Mouse (Mus musculus): ENCODE measurements around the gene Chd2. TPM values are rescaled to one million over a fixed set of nuclear protein-coding genes. Genes with fewer than 3 reads are reported as not detected.
"Not testable (repeated sequence)": the region's sequence is repeated elsewhere in the genome, so short reads cannot be mapped to it uniquely, and the experiment has no call there.

Gene Chd2
- total and polyA plus RNA-seq, 2 experiments from 2014 or later, result 34.4 to 43.8 TPM

DNA sequence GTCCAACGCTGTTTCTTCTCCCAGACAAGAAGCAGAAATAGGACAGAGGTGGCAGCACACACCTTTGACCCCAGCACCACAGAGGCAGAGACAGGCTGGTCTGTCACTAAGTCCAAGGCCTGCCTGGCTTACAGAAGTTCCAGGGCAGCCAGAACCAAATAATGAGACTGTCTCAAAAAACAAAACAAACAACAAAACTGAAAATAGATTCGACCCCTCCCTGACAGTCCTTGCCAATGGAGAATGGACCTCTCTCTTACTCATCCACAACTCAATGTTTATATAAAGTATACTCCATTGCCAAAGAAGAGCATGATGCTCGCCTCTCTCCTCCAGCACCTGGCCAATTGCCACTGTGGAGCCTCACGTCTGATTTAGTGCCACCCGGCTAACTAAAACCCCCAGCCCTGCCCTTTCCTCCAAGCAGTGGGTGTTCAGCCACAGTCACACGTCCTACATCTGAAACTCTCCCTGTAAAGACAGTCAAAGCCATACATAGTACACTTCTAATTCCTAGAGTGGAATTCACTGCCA, 36.3 kb upstream of the Chd2 start:
- H3K4me2 ChIP-seq (ENCODE audit: low read depth, low read length, poor library complexity, severe bottlenecking), result no peak overlapping the region
- no peak for TF ChIP-seq CTCF (IDR thresholded peaks at IDR 0.05)
- H3K9me3 ChIP-seq (ENCODE audit: low read length), result no peaks in the 10 kb centered on the region
- no peak overlapping the region for H3K9ac ChIP-seq (replicated peaks; ENCODE audit: low read length, poor library complexity, severe bottlenecking)
- no peaks in the 10 kb centered on the region for H3K36me3 ChIP-seq (ENCODE audit: insufficient read depth, low read length)
- no peaks in the 10 kb centered on the region for H3K27me3 ChIP-seq (ENCODE audit: insufficient read depth, low read length)
- DNase-seq (ENCODE audit: low spot score), result no peak
- ATAC-seq (ENCODE audit: low FRiP score), result no peak
- 83% methylated on average over 6 of the region's 6 CpGs for WGBS
- no peak overlapping the region for H3K4me3 ChIP-seq (ENCODE audit: low read depth, low read length)
- no peaks in the 10 kb centered on the region for H3K4me1 ChIP-seq (ENCODE audit: insufficient read depth, low read length)
- no peak overlapping the region for H3K27ac ChIP-seq (ENCODE audit: low read depth, low read length)

DNA sequence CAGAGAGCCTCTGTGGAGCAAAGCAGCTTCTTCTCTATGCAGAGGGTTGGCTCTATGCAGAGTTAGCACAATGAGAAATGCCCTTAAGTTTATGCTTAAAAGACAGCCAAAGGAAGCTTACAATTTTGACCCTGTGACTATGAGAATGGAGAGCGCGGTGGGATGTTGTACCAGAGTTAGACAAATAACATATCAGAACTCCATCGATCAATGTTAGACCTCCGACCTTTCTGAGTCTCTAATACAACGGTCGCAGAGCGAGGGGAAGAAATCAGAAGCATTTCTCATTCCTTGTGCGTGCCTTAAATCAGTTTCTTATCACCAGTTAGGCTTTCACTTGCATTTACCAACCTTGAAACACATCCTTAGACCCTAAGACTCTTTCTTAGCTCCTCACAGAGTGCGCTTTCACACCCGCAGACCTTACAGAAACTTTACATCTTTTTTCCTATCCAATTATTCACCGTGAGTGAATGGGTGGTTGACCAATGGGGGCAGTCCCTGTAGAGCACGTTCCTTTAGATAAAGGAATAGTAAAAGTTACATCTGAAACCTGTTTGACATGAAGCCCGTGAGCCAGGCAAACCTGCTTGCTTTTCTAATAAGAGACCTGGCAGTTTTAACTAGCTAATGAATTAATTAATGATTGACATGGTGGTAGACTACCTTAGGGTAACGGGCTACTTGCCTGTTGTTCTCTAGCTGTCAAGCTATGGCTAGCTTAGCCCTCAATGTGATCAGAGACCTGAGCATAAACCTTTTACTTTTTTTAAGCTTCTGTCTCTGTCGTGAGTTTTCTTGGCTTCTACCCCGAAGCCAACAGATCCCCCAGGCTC, 34.7 kb upstream of the Chd2 start:
- no peaks in the 10 kb centered on the region for H3K9me3 ChIP-seq (ENCODE audit: low read length)
- DNase-seq (ENCODE audit: low spot score), result no peak
- H3K4me1 ChIP-seq (ENCODE audit: insufficient read depth, low read length), result no peaks in the 10 kb centered on the region
- no peaks in the 10 kb centered on the region for H3K36me3 ChIP-seq (ENCODE audit: insufficient read depth, low read length)
- H3K27me3 ChIP-seq (ENCODE audit: insufficient read depth, low read length), result no peaks in the 10 kb centered on the region
- no peak overlapping the region for H3K4me3 ChIP-seq (ENCODE audit: low read depth, low read length)
- no peak overlapping the region for H3K27ac ChIP-seq (ENCODE audit: low read depth, low read length)
- no peak overlapping the region for H3K4me2 ChIP-seq (ENCODE audit: low read depth, low read length, poor library complexity, severe bottlenecking)
- TF ChIP-seq CTCF (IDR thresholded peaks at IDR 0.05), result no peak
- no peak overlapping the region for H3K9ac ChIP-seq (replicated peaks; ENCODE audit: low read length, poor library complexity, severe bottlenecking)
- WGBS, result 73% methylated on average over 16 of the region's 16 CpGs
- no peak for ATAC-seq (ENCODE audit: low FRiP score)

DNA sequence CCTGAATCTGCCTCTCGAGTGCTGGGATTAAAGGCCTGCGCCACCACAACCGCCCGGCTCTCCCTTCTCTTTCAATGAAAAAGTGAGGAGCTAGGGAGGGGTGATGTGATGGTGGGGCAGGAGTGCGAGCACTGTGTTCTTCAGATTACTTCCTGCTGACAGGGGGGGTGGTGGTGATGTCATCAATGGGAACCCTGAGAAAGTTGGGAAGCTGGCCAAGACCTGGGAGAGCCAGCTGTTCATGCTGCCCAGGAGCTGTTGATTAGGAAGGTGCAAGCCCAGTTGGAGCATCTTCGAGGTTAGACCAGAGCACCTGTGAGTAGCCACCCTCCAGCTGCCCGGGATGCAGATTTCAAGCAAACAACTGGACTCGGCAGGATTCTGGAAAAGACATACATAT, 33.6 kb upstream of the Chd2 start:
- Histone ChIP-seq H3K4me3 (ENCODE audit: low read depth, low read length) (no peak overlapping the region), H3K4me1 (ENCODE audit: insufficient read depth, low read length) (no peaks in the 10 kb centered on the region), H3K9ac (replicated peaks; ENCODE audit: low read length, poor library complexity, severe bottlenecking) (no peak overlapping the region), H3K27me3 (ENCODE audit: insufficient read depth, low read length) (no peaks in the 10 kb centered on the region), H3K9me3 (ENCODE audit: low read length) (no peaks in the 10 kb centered on the region), H3K27ac (ENCODE audit: low read depth, low read length) (no peak overlapping the region), H3K4me2 (ENCODE audit: low read depth, low read length, poor library complexity, severe bottlenecking) (no peak overlapping the region), H3K36me3 (ENCODE audit: insufficient read depth, low read length) (no peaks in the 10 kb centered on the region)
- DNase-seq (ENCODE audit: low spot score) (no peak), ATAC-seq (ENCODE audit: low FRiP score) (no peak)
- TF ChIP-seq CTCF (IDR thresholded peaks at IDR 0.05), result no peak
- WGBS, result 58% methylated on average over 8 of the region's 8 CpGs

DNA sequence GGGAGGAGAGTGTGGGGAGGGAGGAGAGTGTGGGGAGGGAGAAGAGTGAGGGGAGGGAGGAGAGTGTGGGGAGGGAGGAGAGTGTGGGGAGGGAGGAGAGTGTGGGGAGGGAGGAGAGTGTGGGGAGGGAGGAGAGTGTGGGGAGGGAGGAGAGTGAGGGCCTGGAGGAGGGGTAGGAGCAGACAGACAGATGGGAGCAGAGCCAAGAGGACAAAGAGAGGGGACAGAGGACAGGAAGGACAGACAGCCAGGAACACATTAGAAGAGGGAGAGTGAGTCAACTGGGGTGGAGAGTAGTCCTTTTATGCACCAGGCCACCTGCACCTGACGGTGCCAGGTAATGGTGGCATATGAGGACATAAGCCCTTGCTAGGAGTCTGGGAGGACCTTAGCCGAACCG, 33.0 kb upstream of the Chd2 start:
- H3K9me3 ChIP-seq (ENCODE audit: low read length); H3K36me3 ChIP-seq (ENCODE audit: insufficient read depth, low read length); H3K4me3 ChIP-seq (ENCODE audit: low read depth, low read length); H3K4me2 ChIP-seq (ENCODE audit: low read depth, low read length, poor library complexity, severe bottlenecking); H3K27ac ChIP-seq (ENCODE audit: low read depth, low read length); ATAC-seq (ENCODE audit: low FRiP score); DNase-seq (ENCODE audit: low spot score); H3K9ac ChIP-seq (replicated peaks; ENCODE audit: low read length, poor library complexity, severe bottlenecking); H3K4me1 ChIP-seq (ENCODE audit: insufficient read depth, low read length); H3K27me3 ChIP-seq (ENCODE audit: insufficient read depth, low read length): not testable (repeated sequence)
- WGBS, result 60% methylated on average over 3 of the region's 3 CpGs

DNA sequence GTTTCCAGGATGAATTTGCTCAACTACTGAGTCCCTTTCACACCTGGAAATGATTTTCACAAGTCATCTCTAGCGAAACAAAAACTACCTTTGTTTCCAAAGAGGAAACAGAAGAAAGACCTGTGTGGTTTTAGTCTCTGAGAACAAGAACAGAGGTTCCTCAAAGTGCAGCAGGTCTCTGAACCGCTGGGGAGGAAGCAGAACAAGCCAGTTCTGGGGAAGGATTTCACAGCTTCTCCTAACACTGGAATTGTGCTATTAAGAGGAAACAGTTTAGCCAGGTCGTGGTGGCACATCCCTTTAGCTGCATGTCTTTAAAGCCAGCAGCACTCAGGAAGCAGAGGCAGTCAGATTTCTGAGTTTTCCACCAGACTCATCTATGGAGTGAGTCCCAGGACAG, 30.9 kb upstream of the Chd2 start:
- Histone ChIP-seq H3K27ac (ENCODE audit: low read depth, low read length) (no peak overlapping the region), H3K4me2 (ENCODE audit: low read depth, low read length, poor library complexity, severe bottlenecking) (no peak overlapping the region), H3K36me3 (ENCODE audit: insufficient read depth, low read length) (no peaks in the 10 kb centered on the region), H3K27me3 (ENCODE audit: insufficient read depth, low read length) (no peaks in the 10 kb centered on the region), H3K4me3 (ENCODE audit: low read depth, low read length) (no peak overlapping the region), H3K9ac (replicated peaks; ENCODE audit: low read length, poor library complexity, severe bottlenecking) (no peak overlapping the region), H3K4me1 (ENCODE audit: insufficient read depth, low read length) (no peaks in the 10 kb centered on the region), H3K9me3 (ENCODE audit: low read length) (no peaks in the 10 kb centered on the region)
- DNase-seq (ENCODE audit: low spot score), result no peak
- ATAC-seq (ENCODE audit: low FRiP score), result no peak
- WGBS, result 80% methylated on average over 3 of the region's 3 CpGs
- TF ChIP-seq CTCF (IDR thresholded peaks at IDR 0.05), result no peak

DNA sequence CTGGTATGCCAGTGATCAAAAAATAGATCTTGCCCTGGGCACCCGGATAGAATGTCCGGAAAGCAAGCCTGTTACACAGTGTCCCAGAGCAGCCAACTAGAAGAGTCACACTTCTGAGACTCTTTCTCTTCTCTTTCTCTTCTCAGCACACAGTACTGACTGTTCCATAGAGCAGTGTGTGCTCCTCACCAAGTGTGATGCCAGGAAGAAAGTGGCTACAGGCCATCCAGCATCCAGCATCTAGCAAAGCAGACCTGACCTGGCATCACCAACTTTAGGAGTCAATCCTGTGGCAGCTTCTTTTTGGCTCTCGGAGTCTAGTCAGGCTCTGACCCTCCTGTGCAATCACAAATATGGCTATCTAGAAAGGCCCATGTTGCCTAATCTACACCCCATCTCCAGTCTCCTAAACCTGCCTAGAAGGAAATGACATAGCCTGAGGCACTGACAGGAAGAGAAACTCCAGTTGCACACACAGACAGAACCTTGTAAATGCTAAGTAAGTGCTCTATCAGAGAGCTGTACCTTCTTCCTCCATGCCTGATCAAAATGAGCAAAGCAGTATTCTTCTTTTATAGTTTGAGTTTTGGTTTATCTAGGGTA, 27.3 kb upstream of the Chd2 start:
- WGBS, result 89% methylated on average over 3 of the region's 3 CpGs
- Histone ChIP-seq H3K27ac (ENCODE audit: low read depth, low read length) (no peak overlapping the region), H3K9ac (replicated peaks; ENCODE audit: low read length, poor library complexity, severe bottlenecking) (no peak overlapping the region), H3K4me1 (ENCODE audit: insufficient read depth, low read length) (no peaks in the 10 kb centered on the region), H3K36me3 (ENCODE audit: insufficient read depth, low read length) (no peaks in the 10 kb centered on the region), H3K9me3 (ENCODE audit: low read length) (no peaks in the 10 kb centered on the region), H3K27me3 (ENCODE audit: insufficient read depth, low read length) (no peaks in the 10 kb centered on the region), H3K4me2 (ENCODE audit: low read depth, low read length, poor library complexity, severe bottlenecking) (no peak overlapping the region), H3K4me3 (ENCODE audit: low read depth, low read length) (no peak overlapping the region)
- no peak for DNase-seq (ENCODE audit: low spot score)
- no peak for TF ChIP-seq CTCF (IDR thresholded peaks at IDR 0.05)
- ATAC-seq (ENCODE audit: low FRiP score), result no peak
